Mouse (Mus musculus) intestine, embryonic 15.5 days (tissue): Measurements from ENCODE around the gene Rassf2. TPM values are rescaled to one million over a fixed set of nuclear protein-coding genes. Genes with fewer than 3 reads are reported as not detected.

Experiments used
- ATAC-seq: fragments of 200-750 bp; cut with Nextera tagmentation; 2 replicates; pipeline ENCODE4 v1.8.0; 2017; ENCODE audit warnings: moderate TSS enrichment, moderate library complexity
- H3K27ac ChIP-seq: fragments of 300-500 bp; sonication (generic); 2 replicates; pipeline ENCODE4 v1.5.1; 2015; ENCODE audit warnings: mild to moderate bottlenecking, inconsistent platforms
- H3K27me3 ChIP-seq: fragments of 300-500 bp; sonication (generic); replicated peaks from 2 replicates; pipeline ENCODE4 v1.6.1; 2015; ENCODE audit warnings: inconsistent platforms
- H3K36me3 ChIP-seq: fragments of 300-500 bp; sonication (generic); 2 replicates; pipeline ENCODE4 v1.6.1; 2015; ENCODE audit warnings: inconsistent platforms
- H3K4me1 ChIP-seq: fragments of 300-500 bp; sonication (generic); replicated peaks from 2 replicates; pipeline ENCODE4 v1.6.1; 2015; ENCODE audit warnings: inconsistent platforms
- H3K4me2 ChIP-seq: fragments of 300-500 bp; sonication (generic); replicated peaks from 2 replicates; pipeline ENCODE4 v1.6.1; 2015; ENCODE audit warnings: mild to moderate bottlenecking, inconsistent platforms
- H3K4me3 ChIP-seq: fragments of 300-500 bp; sonication (generic); replicated peaks from 2 replicates; pipeline ENCODE4 v1.5.1; 2015; ENCODE audit warnings: inconsistent platforms
- H3K9ac ChIP-seq: fragments of 300-500 bp; sonication (generic); 2 replicates; pipeline ENCODE4 v1.6.1; 2015; ENCODE audit warnings: inconsistent platforms
- H3K9me3 ChIP-seq: fragments of 300-500 bp; sonication (generic); 2 replicates; pipeline ENCODE4 v1.6.1; 2016; ENCODE audit warnings: inconsistent platforms
- WGBS: fragments of 180-500 bp; shearing (Covaris S2); methylation state at CpG from one replicate; pipeline ENCODE4 v1.1.7; 2015; 5-methylcytosine and 5-hydroxymethylcytosine counted together
- polyA plus RNA-seq: library from polyadenylated mRNA; unstranded; fragments of >200 nt; fragmentation: Nextera tagmentation; extraction: Ambion mirVana; gene quantifications from 2 replicates; pipeline ENCODE4 v1.2.1, GENCODE M21; 2015

Gene Rassf2
- polyA plus RNA-seq, 1 experiment from 2014 or later, result 7.6 TPM

- Histone ChIP-seq H3K27ac (no peak overlapping the region), H3K36me3 (no peaks in the 10 kb centered on the region), H3K27me3 (no peaks in the 10 kb centered on the region), H3K9ac (no peak overlapping the region), H3K4me2 (no peak overlapping the region), H3K4me3 (no peak overlapping the region), H3K9me3 (no peaks in the 10 kb centered on the region), H3K4me1 (0 out of 2 replicates have a peak, but pooled peaks cover 2% of the 10 kb centered on the region)
- no peak for ATAC-seq
- WGBS, result 77% methylated on average over 1 of the region's 1 CpGs
These were observed 14.0 kb downstream of the Rassf2 start for GRCm38 (mm10) chr2:132016034-132016433.

- ATAC-seq, result no peak
- Histone ChIP-seq H3K9me3 (no peaks in the 10 kb centered on the region), H3K36me3 (peaks cover 4% of the 10 kb centered on the region; the same call in 1 of the 2 replicates), H3K4me1 (no peaks in the 10 kb centered on the region), H3K27ac (no peak overlapping the region), H3K4me2 (no peak overlapping the region), H3K27me3 (no peaks in the 10 kb centered on the region), H3K4me3 (no peak overlapping the region), H3K9ac (no peak overlapping the region)
- 84% methylated on average over 4 of the region's 4 CpGs for WGBS
These were observed 16.9 kb downstream of the Rassf2 start for GRCm38 (mm10) chr2:132013152-132013551.

- H3K4me3 ChIP-seq, result no peak overlapping the region
- no peak overlapping the region for H3K4me2 ChIP-seq
- H3K27me3 ChIP-seq, result no peaks in the 10 kb centered on the region
- WGBS, result 90% methylated on average over 2 of the region's 2 CpGs
- peaks cover 4% of the 10 kb centered on the region for H3K36me3 ChIP-seq
- no peaks in the 10 kb centered on the region for H3K9me3 ChIP-seq
- H3K4me1 ChIP-seq, result peaks cover 5% of the 10 kb centered on the region; the same call in 1 of the 2 replicates
- no peak for ATAC-seq
- no peak overlapping the region for H3K9ac ChIP-seq
- H3K27ac ChIP-seq, result no peak overlapping the region
These were observed 19.3 kb downstream of the Rassf2 start for GRCm38 (mm10) chr2:132010781-132011180.

GRCm38 (mm10) chr2:132008186-132008585 is 21.9 kb downstream of the Rassf2 start:
- Histone ChIP-seq H3K36me3 (peaks cover 4% of the 10 kb centered on the region), H3K9ac (no peak overlapping the region), H3K4me1 (peaks cover 5% of the 10 kb centered on the region; the same call in 1 of the 2 replicates), H3K4me3 (no peak overlapping the region), H3K9me3 (no peaks in the 10 kb centered on the region), H3K4me2 (no peak overlapping the region), H3K27ac (no peak overlapping the region), H3K27me3 (no peaks in the 10 kb centered on the region)
- ATAC-seq, result no peak
- WGBS, result 45% methylated on average over 4 of the region's 4 CpGs

- 42% methylated on average over 6 of the region's 6 CpGs for WGBS
- Histone ChIP-seq H3K9ac (no peak overlapping the region), H3K27me3 (no peaks in the 10 kb centered on the region), H3K4me1 (peaks cover 5% of the 10 kb centered on the region; the same call in 1 of the 2 replicates), H3K4me2 (no peak overlapping the region), H3K36me3 (peaks cover 4% of the 10 kb centered on the region), H3K9me3 (no peaks in the 10 kb centered on the region), H3K4me3 (no peak overlapping the region), H3K27ac (no peak overlapping the region)
- ATAC-seq, result no peak
These were observed 22.6 kb downstream of the Rassf2 start for GRCm38 (mm10) chr2:132007475-132007819.

- Histone ChIP-seq H3K4me3 (no peak overlapping the region), H3K36me3 (peaks cover 4% of the 10 kb centered on the region), H3K9me3 (no peaks in the 10 kb centered on the region), H3K27me3 (no peaks in the 10 kb centered on the region), H3K4me1 (peaks cover 5% of the 10 kb centered on the region; the same call in 1 of the 2 replicates), H3K27ac (no peak overlapping the region), H3K4me2 (no peak overlapping the region), H3K9ac (no peak overlapping the region)
- WGBS, result 75% methylated on average over 18 of the region's 18 CpGs
- no peak for ATAC-seq
These were observed 23.2 kb downstream of the Rassf2 start for GRCm38 (mm10) chr2:132006561-132007474.

GRCm38 (mm10) chr2:132005445-132005844 is 24.6 kb downstream of the Rassf2 start:
- Histone ChIP-seq H3K36me3 (peaks cover 4% of the 10 kb centered on the region), H3K4me1 (peaks cover 5% of the 10 kb centered on the region; the same call in 1 of the 2 replicates), H3K27me3 (no peaks in the 10 kb centered on the region), H3K4me3 (no peak overlapping the region), H3K4me2 (no peak overlapping the region), H3K9me3 (no peaks in the 10 kb centered on the region), H3K27ac (no peak overlapping the region), H3K9ac (no peak overlapping the region)
- no peak for ATAC-seq
- 80% methylated on average over 4 of the region's 4 CpGs for WGBS

- H3K36me3 ChIP-seq, result peaks cover 4% of the 10 kb centered on the region
- peaks cover 5% of the 10 kb centered on the region; the same call in 1 of the 2 replicates for H3K4me1 ChIP-seq
- H3K4me2 ChIP-seq, result no peak overlapping the region
- 71% methylated on average over 9 of the region's 9 CpGs for WGBS
- H3K9me3 ChIP-seq, result no peaks in the 10 kb centered on the region
- ATAC-seq, result no peak
- H3K4me3 ChIP-seq, result no peak overlapping the region
- no peak overlapping the region for H3K27ac ChIP-seq
- no peak overlapping the region for H3K9ac ChIP-seq
- H3K27me3 ChIP-seq, result no peaks in the 10 kb centered on the region
These were observed 25.4 kb downstream of the Rassf2 start for GRCm38 (mm10) chr2:132004495-132005136.

- Histone ChIP-seq H3K9me3 (no peaks in the 10 kb centered on the region), H3K27ac (no peak overlapping the region), H3K4me1 (peaks cover 5% of the 10 kb centered on the region; the same call in 1 of the 2 replicates), H3K4me3 (no peak overlapping the region), H3K9ac (no peak overlapping the region), H3K36me3 (no peaks in the 10 kb centered on the region; the same call in 1 of the 2 replicates), H3K4me2 (no peak overlapping the region), H3K27me3 (no peaks in the 10 kb centered on the region)
- WGBS, result 74% methylated on average over 5 of the region's 5 CpGs
- ATAC-seq, result no peak
These were observed 26.1 kb downstream of the Rassf2 start for GRCm38 (mm10) chr2:132003916-132004315.

GRCm38 (mm10) chr2:132001696-132002334 is 28.2 kb downstream of the Rassf2 start:
- ATAC-seq, result no peak
- Histone ChIP-seq H3K27me3 (no peaks in the 10 kb centered on the region), H3K4me3 (no peak overlapping the region), H3K9me3 (no peaks in the 10 kb centered on the region), H3K36me3 (no peaks in the 10 kb centered on the region), H3K9ac (no peak overlapping the region), H3K27ac (no peak overlapping the region), H3K4me1 (0 out of 2 replicates have a peak, but pooled peaks cover 5% of the 10 kb centered on the region), H3K4me2 (no peak overlapping the region)
- WGBS, result 48% methylated on average over 13 of the region's 13 CpGs

- Histone ChIP-seq H3K36me3 (no peaks in the 10 kb centered on the region), H3K27ac (no peak overlapping the region), H3K4me2 (no peak overlapping the region), H3K27me3 (no peaks in the 10 kb centered on the region), H3K9me3 (no peaks in the 10 kb centered on the region), H3K4me1 (no peaks in the 10 kb centered on the region), H3K4me3 (no peak overlapping the region), H3K9ac (no peak overlapping the region)
- WGBS, result 46% methylated on average over 5 of the region's 5 CpGs
- ATAC-seq, result peak; percentile 34; the same call in 1 of the 2 replicates
These were observed 32.7 kb downstream of the Rassf2 start for GRCm38 (mm10) chr2:131997356-131997755.

GRCm38 (mm10) chr2:131996369-131996768 is 33.7 kb downstream of the Rassf2 start:
- no peaks in the 10 kb centered on the region for H3K9me3 ChIP-seq
- no peaks in the 10 kb centered on the region for H3K27me3 ChIP-seq
- H3K4me3 ChIP-seq, result no peak overlapping the region
- H3K4me2 ChIP-seq, result no peak overlapping the region
- no peaks in the 10 kb centered on the region for H3K36me3 ChIP-seq
- H3K4me1 ChIP-seq, result no peaks in the 10 kb centered on the region
- ATAC-seq, result no peak
- H3K27ac ChIP-seq, result no peak overlapping the region
- WGBS, result 82% methylated on average over 7 of the region's 7 CpGs
- H3K9ac ChIP-seq, result no peak overlapping the region
